Mouse (Mus musculus) intestine, postnatal 0 days (tissue): ENCODE data around the gene 1700069L16Rik. TPM values are rescaled to one million over a fixed set of nuclear protein-coding genes. Genes with fewer than 3 reads are reported as not detected.

Experiments used
- ATAC-seq: fragments of 200-750 bp; cut with Nextera tagmentation; 2 replicates; pipeline ENCODE4 v1.8.0; 2017; ENCODE audit warnings: mild to moderate bottlenecking, moderate TSS enrichment, moderate library complexity
- H3K27ac ChIP-seq: fragments of 300-500 bp; sonication (generic); 2 replicates; pipeline ENCODE4 v1.5.1; 2014; ENCODE audit warnings: mild to moderate bottlenecking, low read depth, low read length, moderate library complexity
- H3K27me3 ChIP-seq: fragments of 300-500 bp; sonication (generic); replicated peaks from 2 replicates; pipeline ENCODE4 v1.6.1; 2014; ENCODE audit warnings: low read length, mixed read lengths; ENCODE audit not compliant: control insufficient read depth, insufficient read depth
- H3K36me3 ChIP-seq: fragments of 300-500 bp; sonication (generic); 2 replicates; pipeline ENCODE4 v1.6.1; 2014; ENCODE audit warnings: mild to moderate bottlenecking, moderate library complexity; ENCODE audit not compliant: control insufficient read depth, insufficient read depth
- H3K4me1 ChIP-seq: fragments of 300-500 bp; sonication (generic); replicated peaks from 2 replicates; pipeline ENCODE4 v1.6.1; 2014; ENCODE audit warnings: antibody characterized with exemption, low read length, mixed read lengths; ENCODE audit not compliant: control insufficient read depth, insufficient read depth
- H3K4me2 ChIP-seq: fragments of 300-500 bp; sonication (generic); replicated peaks from 2 replicates; pipeline ENCODE4 v1.6.1; 2014; ENCODE audit warnings: low read depth, mild to moderate bottlenecking, moderate library complexity
- H3K4me3 ChIP-seq: fragments of 300-500 bp; sonication (generic); 2 replicates; pipeline ENCODE4 v1.5.1; 2014; ENCODE audit warnings: low read depth, low read length
- H3K9ac ChIP-seq: fragments of 300-500 bp; sonication (generic); 2 replicates; pipeline ENCODE4 v1.6.1; 2014; ENCODE audit warnings: mild to moderate bottlenecking, low read depth, low read length
- H3K9me3 ChIP-seq: fragments of 300-500 bp; sonication (generic); 2 replicates; pipeline ENCODE4 v1.6.1; 2016; ENCODE audit warnings: mixed run types; ENCODE audit not compliant: control insufficient read depth
- CTCF ChIP-seq: sonication (generic); IDR thresholded peaks from 2 replicates; pipeline ENCODE4 v1.5.1; 2016; ENCODE audit warnings: low read depth, mild to moderate bottlenecking, control low read depth, antibody characterized with exemption, moderate library complexity
- WGBS: fragments of 180-500 bp; shearing (Covaris S2); extraction: QIAGEN DNeasy Blood & Tissue Kit; methylation state at CpG from one replicate; pipeline ENCODE4 v1.1.7; 2014; 5-methylcytosine and 5-hydroxymethylcytosine counted together
- polyA plus RNA-seq: library from polyadenylated mRNA; unstranded; fragments of >200 nt; fragmentation: Nextera tagmentation; extraction: Ambion mirVana; gene quantifications from 2 replicates; pipeline ENCODE4 v1.2.1, GENCODE M21; 2015

1700069L16Rik gene
- polyA plus RNA-seq, 1 experiment from 2014 or later, result not detected

GRCm38 (mm10) chr5:113765641-113766526 is 41.3 kb upstream of the 1700069L16Rik start:
- no peak for TF ChIP-seq CTCF
- H3K36me3 ChIP-seq, result peaks cover 45% of the 10 kb centered on the region
- no peaks in the 10 kb centered on the region for H3K27me3 ChIP-seq
- no peak overlapping the region for H3K9ac ChIP-seq
- no peak for ATAC-seq
- no peak overlapping the region for H3K27ac ChIP-seq
- H3K4me2 ChIP-seq, result no peak overlapping the region
- 0 out of 2 replicates have a peak, but pooled peaks cover 4% of the 10 kb centered on the region for H3K4me1 ChIP-seq
- no peaks in the 10 kb centered on the region for H3K9me3 ChIP-seq
- 59% methylated on average over 13 of the region's 13 CpGs for WGBS
- H3K4me3 ChIP-seq, result no peak overlapping the region

GRCm38 (mm10) chr5:113764426-113764825 is 39.9 kb upstream of the 1700069L16Rik start:
- no peak for TF ChIP-seq CTCF
- no peak overlapping the region for H3K4me3 ChIP-seq
- no peaks in the 10 kb centered on the region for H3K27me3 ChIP-seq
- no peaks in the 10 kb centered on the region for H3K4me1 ChIP-seq
- no peaks in the 10 kb centered on the region for H3K9me3 ChIP-seq
- H3K4me2 ChIP-seq, result no peak overlapping the region
- H3K27ac ChIP-seq, result no peak overlapping the region
- 92% methylated on average over 7 of the region's 7 CpGs for WGBS
- H3K9ac ChIP-seq, result no peak overlapping the region
- no peak for ATAC-seq
- peaks cover 59% of the 10 kb centered on the region for H3K36me3 ChIP-seq

GRCm38 (mm10) chr5:113761585-113761984 is 37.0 kb upstream of the 1700069L16Rik start:
- H3K27ac ChIP-seq, result no peak overlapping the region
- 92% methylated on average over 2 of the region's 2 CpGs for WGBS
- H3K4me2 ChIP-seq, result no peak overlapping the region
- H3K4me1 ChIP-seq, result no peaks in the 10 kb centered on the region
- H3K36me3 ChIP-seq, result peaks cover 72% of the 10 kb centered on the region
- H3K9me3 ChIP-seq, result no peaks in the 10 kb centered on the region
- no peak for TF ChIP-seq CTCF
- H3K27me3 ChIP-seq, result no peaks in the 10 kb centered on the region
- no peak overlapping the region for H3K4me3 ChIP-seq
- ATAC-seq, result no peak
- H3K9ac ChIP-seq, result no peak overlapping the region

GRCm38 (mm10) chr5:113755347-113756030 is 30.9 kb upstream of the 1700069L16Rik start:
- Histone ChIP-seq H3K27ac (no peak overlapping the region), H3K4me3 (no peak overlapping the region), H3K4me2 (no peak overlapping the region), H3K4me1 (no peaks in the 10 kb centered on the region), H3K9ac (no peak overlapping the region), H3K27me3 (no peaks in the 10 kb centered on the region), H3K36me3 (peaks cover 100% of the 10 kb centered on the region), H3K9me3 (no peaks in the 10 kb centered on the region)
- no peak for ATAC-seq
- 80% methylated on average over 15 of the region's 15 CpGs for whole genome bisulfite sequencing
- no peak for TF ChIP-seq CTCF

- Histone ChIP-seq H3K36me3 (peaks cover 98% of the 10 kb centered on the region), H3K9ac (no peak overlapping the region), H3K27me3 (no peaks in the 10 kb centered on the region), H3K4me3 (no peak overlapping the region), H3K9me3 (no peaks in the 10 kb centered on the region), H3K27ac (no peak overlapping the region), H3K4me1 (no peaks in the 10 kb centered on the region), H3K4me2 (no peak overlapping the region)
- ATAC-seq, result no peak
- no peak for TF ChIP-seq CTCF
- WGBS, result 85% methylated on average over 9 of the region's 9 CpGs
These were observed 27.1 kb upstream of the 1700069L16Rik start for GRCm38 (mm10) chr5:113751521-113752157.
